Mouse (Mus musculus) gastrocnemius, postnatal 10 days (tissue): ENCODE measurements around the gene Taf6. TPM values are rescaled to one million over a fixed set of nuclear protein-coding genes. Genes with fewer than 3 reads are reported as not detected.
A peak's percentile ranks its signal among the peaks of the same experiment; 100 is the strongest.

ENCODE experiments used
- DNase-seq: peaks from one replicate; pipeline ENCODE4 v3.0.0; 2021; ENCODE audit warnings: mixed read lengths
- microRNA-seq, 2 experiments: library from miRNA; unstranded; fragments of <30 nt; microRNA quantifications; one replicate each; pipeline ENCODE4 v1.2.0; 2021
- total RNA-seq, 2 experiments: library from RNA; stranded (reverse); gene quantifications; 2 replicates each; pipeline ENCODE4 v1.2.3; 2021

The Taf6 gene
- total RNA-seq, 2 experiments from 2014 or later: 25.4 to 25.7 TPM

DNA sequence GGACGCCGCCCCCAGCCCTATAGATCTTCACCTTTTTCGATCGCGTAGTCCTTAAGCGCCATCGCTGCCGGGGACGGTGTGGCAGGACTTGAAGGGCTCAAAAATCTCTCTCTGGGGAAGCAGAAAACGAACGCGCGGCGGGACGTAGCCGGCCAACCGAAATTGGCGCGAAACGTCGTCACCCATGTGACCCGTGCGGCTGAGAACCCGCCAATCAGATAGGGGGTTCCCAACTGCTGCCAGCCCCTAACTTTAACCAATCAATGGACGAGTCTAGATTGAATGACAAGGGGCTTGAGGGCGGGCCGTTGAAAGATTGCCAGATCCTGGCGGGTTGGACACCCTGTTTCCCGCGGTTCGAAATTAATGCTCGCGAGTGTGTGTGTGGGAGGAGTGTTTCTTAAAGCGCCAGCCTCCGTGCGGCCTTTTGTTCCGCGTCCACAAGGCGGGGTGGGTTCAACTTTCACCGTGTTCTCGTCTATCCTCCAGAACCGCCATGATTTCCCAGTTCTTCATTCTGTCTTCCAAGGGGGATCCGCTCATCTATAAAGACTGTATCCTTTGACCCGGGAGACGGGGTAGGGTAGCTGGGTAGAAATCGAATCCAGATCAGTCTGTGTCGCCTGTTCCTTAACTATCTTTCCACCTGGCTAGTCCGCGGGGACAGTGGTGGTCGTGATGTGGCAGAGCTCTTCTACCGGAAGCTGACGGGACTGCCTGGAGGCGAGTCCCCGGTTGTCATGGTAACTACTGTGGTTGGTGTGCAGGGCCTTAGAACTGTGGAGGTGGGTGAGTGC is 15.4 kb downstream of the Taf6 start, which contains the start of the genes Ap4m1 and Mcm7:
Ap4m1 (plus strand) TSS at position 308 of the 797 bp plus-strand sequence.
Mcm7 (minus strand) TSS at position 728 of the 797 bp plus-strand sequence.
- peak; percentile 98 for DNase-seq

DNA sequence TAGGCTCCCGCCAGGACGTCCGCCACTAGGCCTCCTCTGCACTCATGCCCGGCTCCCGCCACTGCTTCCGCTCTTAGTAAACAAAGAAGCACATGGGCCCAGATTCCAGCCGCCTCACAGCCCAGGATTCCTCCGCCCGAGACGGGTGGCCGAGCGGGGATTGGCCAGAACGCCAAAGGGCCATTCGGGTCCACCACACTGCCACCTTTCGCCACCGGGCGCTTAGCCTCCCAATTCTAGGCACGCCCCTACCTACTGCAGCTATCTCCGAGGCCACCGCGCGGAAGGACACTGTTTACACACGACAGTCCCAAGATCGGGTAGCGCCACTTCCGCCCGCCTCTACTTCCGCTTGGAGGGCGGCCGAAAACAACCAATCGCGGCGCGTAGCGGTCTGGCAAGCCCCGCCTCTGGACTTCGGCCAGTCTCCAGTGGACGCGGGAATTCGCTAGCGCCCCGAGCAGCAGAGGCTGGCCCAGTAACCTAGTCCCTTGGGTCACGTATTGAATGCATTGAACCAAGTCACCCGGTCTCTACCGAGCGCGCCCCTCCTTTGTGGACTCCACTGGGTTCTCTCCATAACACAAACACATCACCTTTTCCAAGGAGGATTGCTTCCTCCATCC is 16.2 kb downstream of the Taf6 start:
- DNase-seq: peak; percentile 99

DNA sequence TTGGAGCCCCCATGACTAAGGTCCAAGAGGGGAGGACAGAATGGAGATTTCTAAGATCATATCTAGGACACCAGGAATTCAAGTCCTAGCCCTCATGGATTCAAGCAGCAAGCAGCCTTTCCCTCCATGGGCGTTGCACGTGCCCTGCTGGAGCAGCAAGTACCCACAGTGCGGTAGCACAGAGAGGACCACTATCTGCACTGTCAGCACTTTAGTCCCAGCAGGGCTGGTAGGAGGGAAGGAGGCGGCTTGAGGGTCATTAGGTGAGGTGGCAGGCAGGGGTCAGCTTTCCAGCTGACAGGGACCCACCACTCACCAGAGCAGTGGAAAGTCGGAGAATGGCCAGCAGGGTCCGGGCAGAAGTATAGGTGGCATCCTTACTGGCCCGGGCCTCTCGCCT is 21.7 kb downstream of the Taf6 start:
- DNase-seq: no peak

DNA sequence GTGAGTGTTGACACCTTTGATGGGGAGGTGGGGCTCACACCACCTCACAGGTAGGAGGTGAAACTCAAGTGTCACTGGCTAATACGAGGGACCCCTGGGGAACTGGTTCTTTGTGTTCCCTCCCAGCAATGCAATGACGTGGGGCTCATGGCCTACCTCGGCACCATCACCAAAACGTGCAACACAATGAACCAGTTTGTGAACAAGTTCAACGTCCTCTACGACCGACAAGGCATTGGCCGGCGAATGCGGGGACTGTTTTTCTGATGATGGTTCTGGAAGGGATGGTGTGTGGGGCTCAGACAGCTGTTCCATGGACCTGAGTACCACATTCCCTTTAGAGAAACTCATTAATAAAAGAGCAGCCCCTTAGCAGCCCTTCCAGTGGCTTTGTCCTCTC is 23.6 kb downstream of the Taf6 start:
- DNase-seq: no peak

DNA sequence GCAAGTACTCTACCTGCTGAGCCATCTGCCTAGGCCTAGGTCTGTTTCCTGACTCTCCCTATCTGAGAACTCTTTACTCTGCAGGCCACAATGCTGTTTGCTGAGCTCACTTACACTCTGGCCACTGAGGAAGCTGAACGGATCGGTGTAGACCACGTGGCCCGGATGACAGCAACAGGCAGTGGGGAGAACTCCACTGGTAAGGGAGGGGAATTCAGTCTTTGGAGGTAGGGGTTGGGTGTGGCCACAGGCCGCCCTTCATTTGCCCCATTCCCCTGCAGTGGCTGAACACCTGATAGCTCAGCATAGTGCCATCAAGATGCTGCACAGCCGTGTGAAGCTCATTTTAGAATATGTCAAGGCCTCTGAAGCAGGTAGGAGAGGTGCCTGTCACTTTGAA is 24.2 kb downstream of the Taf6 start:
- no peak for DNase-seq

DNA sequence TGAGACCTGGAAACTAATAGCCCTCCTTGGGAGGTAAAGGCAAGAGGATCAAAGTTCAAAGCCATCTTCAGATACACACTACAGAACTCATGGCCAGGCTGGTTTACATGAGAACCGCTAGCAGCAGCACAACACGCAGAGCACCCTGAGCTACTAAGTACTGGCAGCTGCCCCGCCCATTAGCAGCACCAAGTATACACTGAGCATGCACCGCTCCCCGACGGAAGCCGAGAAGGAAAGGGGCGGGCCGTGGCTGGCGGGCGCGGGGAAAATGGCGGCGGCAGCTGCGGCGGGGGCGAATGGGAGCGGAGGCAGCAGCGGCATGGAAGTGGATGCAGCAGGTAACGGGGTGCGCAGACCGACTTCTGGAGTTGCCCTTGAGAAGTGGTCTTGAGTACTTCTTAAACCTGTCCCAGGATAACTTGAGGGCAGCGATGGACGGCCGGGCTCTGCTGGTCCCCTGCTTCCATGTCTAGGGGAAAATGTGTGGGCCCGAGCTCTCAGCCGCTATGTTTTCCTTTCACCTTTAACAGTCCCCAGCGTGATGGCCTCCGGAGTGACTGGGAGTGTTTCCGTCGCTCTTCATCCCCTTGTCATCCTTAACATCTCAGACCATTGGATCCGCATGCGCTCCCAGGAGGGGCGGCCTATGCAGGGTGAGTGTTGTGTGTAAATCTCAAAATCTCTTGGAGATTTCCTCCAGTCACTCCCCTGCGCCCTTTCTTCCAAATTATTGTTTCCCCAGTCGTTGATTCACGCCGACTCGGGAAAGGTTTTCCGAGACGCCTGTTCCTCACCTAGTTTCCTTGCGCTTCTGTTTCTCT is 26.2 kb downstream of the Taf6 start, which contains the start of gene Cops6:
Cops6 (plus strand) TSS at position 230 of the 824 bp plus-strand sequence.
- DNase-seq: peak; percentile 94

DNA sequence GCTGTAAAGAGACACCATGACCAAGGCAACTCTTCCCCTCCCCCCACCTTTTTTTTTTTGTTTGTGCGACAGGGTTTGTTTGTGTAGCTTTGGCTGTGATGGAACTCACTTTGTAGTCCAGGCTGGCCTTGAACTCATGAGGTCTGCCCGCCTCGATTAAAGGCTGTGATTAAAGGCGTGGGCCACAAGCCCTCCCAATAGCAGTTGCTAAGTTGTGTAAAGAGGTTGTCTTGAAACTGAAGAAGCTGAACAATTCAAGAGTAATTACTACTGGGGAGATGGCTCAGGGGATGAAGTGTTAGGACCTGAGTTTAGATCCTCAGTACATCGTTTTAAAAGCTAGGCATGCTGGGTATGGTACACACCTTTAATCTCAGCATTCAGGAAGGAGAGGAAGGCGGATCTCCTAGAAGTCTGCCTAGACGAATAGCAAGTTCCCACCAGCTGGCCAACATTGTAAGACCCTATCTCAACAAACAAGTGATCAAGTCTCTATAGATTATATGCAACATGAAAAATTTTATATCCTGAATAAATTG is 27.0 kb downstream of the Taf6 start:
- no peak for DNase-seq

DNA sequence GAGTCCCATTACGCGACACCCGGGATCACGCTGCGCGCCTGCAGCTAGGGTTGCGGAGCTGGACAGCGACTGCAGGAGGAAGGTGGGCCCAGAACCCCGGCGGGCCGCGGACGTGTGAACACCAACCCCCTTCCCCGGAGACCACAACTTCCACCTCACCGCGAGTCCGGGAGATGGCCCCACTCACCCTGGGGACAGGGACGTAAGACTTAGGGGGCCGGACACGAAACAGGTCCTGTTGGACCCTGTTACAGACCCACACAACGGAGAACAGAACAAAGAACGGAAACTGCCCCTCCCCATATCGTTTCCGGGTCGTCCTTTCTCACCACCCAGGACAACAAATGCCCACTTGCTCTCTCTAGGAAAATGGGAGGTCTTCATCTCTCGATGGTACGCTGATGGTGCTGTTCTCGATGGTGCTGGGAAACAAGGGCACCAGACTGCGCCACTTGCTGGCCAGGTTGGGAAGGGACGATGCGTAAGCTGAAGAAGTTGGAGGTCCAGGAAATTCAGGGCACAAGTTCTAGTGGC is 31.7 kb downstream of the Taf6 start, which contains the start of gene Zfp113:
Zfp113 (minus strand) TSS at position 302 of the 534 bp plus-strand sequence.
- peak; percentile 69 for DNase-seq

DNA sequence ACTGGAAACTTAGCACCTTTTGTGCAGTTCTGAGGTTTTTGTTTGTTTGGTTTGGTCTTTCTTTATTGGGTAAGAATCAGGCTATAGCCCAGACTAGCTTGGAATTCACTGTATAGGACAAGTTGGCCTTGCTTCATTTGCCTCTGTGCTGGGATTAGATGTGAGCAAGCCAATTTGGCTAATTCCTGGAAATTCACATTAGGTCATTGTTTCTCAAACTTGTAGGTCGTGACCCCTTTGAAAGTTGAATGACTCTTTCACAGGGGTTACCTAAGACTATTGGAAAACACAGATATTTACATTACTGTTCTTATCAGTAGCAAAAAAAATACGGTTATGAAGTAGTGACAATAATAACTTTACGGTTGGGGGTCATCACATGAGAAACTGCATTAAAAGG is 32.9 kb downstream of the Taf6 start:
- DNase-seq: no peak

DNA sequence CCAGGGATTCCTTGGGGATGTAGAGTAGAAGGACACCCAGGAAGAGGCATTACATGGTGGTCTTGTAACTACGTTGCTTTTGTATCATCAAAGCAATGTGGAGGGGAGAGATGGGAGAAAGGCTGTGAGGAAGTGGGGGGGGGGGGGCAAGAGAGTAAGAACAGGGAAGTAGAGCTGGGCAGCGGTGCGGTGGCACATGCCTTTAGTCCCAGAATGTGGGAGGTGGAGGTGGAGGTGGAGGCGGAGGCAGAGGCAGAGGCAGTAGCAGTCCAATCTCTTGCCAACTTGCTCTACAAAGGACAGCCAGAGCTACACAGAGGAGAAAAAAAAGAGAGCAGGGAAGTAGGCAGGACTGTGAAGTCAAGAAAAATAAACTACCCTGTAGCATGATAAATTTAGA is 48.7 kb downstream of the Taf6 start:
- no peak for DNase-seq

DNA sequence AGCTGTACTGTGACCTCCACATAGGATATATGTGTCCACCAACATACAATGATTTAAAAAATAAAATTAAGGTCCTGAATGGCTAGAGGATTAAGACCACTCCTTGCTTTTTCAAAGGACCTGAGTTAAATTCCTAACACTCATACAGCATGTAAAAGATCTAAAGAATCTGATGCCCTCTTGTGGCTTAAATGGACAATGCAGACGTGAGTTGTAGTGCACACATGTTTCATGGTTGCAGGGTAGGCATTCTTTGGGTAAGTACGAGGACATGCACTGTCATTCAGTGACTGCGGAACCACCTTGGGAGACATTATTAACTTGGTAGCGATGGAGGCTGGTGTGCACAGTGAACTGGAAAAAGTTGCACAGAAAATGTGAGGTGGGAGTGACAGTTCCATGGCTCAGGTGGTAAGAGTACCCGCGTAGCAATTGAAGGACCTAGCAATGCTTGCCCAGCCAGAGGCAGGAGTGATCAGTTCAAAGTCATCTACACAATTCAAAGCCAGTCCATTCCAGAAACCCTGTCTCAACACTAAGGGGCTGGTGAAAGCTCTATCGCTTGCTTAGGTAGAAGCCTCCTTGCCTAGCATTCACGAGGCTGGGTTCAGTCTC is 49.2 kb downstream of the Taf6 start:
- DNase-seq: no peak

DNA sequence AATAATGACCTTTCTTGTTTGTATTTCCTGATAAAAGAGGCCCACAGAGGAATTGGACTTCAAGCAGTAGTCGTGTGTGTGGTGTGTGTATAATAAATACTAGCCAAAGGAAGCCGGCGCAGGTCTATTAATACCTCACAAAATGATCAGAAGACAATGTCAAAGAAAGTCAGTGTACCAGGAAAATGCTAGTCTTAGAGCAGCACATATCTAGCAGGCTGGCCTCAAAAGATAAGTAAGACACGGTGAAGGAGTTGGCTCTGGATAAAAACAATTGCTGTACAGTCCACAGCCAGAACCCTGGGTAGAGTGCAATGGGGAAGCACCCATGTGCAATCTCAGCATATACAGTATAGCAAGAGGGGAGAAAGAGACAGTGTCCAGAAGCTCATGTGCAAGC is 50.0 kb downstream of the Taf6 start:
- DNase-seq: no peak

DNA sequence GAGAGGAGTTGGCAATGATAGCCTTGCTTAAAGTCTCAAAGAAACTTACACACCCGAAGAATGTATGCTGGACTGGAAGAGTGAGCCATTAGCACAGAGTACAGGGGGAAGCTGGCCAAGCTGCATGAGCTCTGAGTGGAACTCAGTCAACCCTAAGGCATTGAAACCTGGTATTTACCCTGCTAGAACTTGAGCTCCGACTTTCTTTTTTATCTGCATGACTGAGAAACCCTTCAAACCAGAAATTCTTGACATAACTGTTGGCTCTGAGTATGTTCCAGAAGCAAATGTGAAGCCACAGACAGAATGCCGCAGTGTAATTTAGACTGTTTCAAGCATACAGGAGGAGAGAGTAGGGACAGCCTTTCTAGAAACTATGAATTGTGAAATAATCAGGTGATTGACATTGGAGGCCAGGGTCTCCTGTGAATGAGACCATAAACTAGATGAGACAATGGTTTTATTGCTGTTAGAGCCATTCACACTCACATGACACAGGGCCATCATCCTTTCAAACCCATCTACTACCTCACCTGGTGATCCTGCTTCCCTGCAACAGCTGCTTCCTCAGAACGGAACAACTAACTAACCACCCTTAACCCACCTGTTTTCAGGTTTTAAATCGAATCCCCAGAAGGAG is 54.7 kb downstream of the Taf6 start:
- DNase-seq: no peak

Small RNA genes within 50 kb of the gene (microRNA-seq; reads per million reads assigned to microRNA genes)
- 474 to 569 reads per million in 2 experiments for gene Mir106b
- 267 to 389 reads per million in 2 experiments for gene Mir25
- gene Mir93: 1,585 to 1,788 reads per million in 2 experiments

Other genes with a start within 250 kb of the Taf6 start
- 1 to 10 TPM; 5.9 to 7.1 TPM for gene Gjc3, start 224.4 kb downstream of the Taf6 start, total RNA-seq
- under 1 TPM in 1 of 2 experiments, not detected in 1; 0.45 TPM for gene Azgp1, start 205.9 kb downstream of the Taf6 start, total RNA-seq
- gene Smok3a, start 166.2 kb downstream of the Taf6 start, total RNA-seq: not detected
- not detected for gene Smok3b, start 166.0 kb downstream of the Taf6 start, total RNA-seq
- not detected for gene Smok3c, start 134.3 kb downstream of the Taf6 start, total RNA-seq
- gene Zkscan1, start 102.4 kb downstream of the Taf6 start, total RNA-seq: 10 to 100 TPM; 14.2 to 16.7 TPM
- 10 to 100 TPM; 12.9 to 14.3 TPM for gene Zscan21, start 70.5 kb downstream of the Taf6 start, total RNA-seq
- 1 to 10 TPM; 5.6 to 8.3 TPM for gene Zfp113, start 31.7 kb downstream of the Taf6 start, total RNA-seq
- gene Cops6, start 26.4 kb downstream of the Taf6 start, total RNA-seq: 100 to 1,000 TPM; 117 to 119 TPM
- 10 to 100 TPM in 1 of 2 experiments, 1 to 10 TPM in 1; 9.9 to 16.0 TPM for gene Ap4m1, start 15.4 kb downstream of the Taf6 start, total RNA-seq
- 10 to 100 TPM; 20.2 to 27.7 TPM for gene Mcm7, start 15.0 kb downstream of the Taf6 start, total RNA-seq
- gene Cnpy4, start within 50 bp of the Taf6 start, total RNA-seq: 10 to 100 TPM in 1 of 2 experiments, 1 to 10 TPM in 1; 8.9 to 11.8 TPM
- gene Mblac1, start 6.9 kb upstream of the Taf6 start, total RNA-seq: 1 to 10 TPM; 2.7 to 3.5 TPM
- gene Nxpe5, start 38.4 kb upstream of the Taf6 start, total RNA-seq: 1 to 10 TPM; 1.4 to 1.6 TPM
- 10 to 100 TPM; 61.6 to 69.8 TPM for gene Lamtor4, start 68.0 kb upstream of the Taf6 start, total RNA-seq
- 1 to 10 TPM; 5.3 to 8.1 TPM for gene BC037034, start 76.6 kb upstream of the Taf6 start, total RNA-seq
- under 1 TPM; 0.38 to 0.86 TPM for gene Gal3st4, start 85.4 kb upstream of the Taf6 start, total RNA-seq
- under 1 TPM in 1 of 2 experiments, not detected in 1; 0.07 TPM for gene Gm43720, start 92.5 kb upstream of the Taf6 start, total RNA-seq
- under 1 TPM; 0.35 to 0.88 TPM for gene Gpc2, start 92.6 kb upstream of the Taf6 start, total RNA-seq
- under 1 TPM; 0.42 to 0.97 TPM for gene Stag3, start 92.8 kb upstream of the Taf6 start, total RNA-seq
- not detected for gene Pvrig, start 154.5 kb upstream of the Taf6 start, total RNA-seq